Mouse (Mus musculus): ENCODE measurements around the gene Psg22.
"Not testable (repeated sequence)": the region's sequence is repeated elsewhere in the genome, so short reads cannot be mapped to it uniquely, and the experiment has no call there.

Psg22 gene

GRCm38 (mm10) chr7:18717790-18718189, at the start of gene Psg22:
Psg22 (plus strand) TSS chr7:18718090.
- DNase-seq: no peak

GRCm38 (mm10) chr7:18679772-18680171, 38.1 kb upstream of the Psg22 start:
- no peak for DNase-seq

- DNase-seq: peak; percentile 84
Observed at GRCm38 (mm10) chr7:18685586-18685985, 32.3 kb upstream of the Psg22 start.

- peak; percentile 72 for DNase-seq
Observed at GRCm38 (mm10) chr7:18686085-18686484, 31.8 kb upstream of the Psg22 start, which contains the start of gene Psg20. Psg20 (minus strand) TSS chr7:18686185.

DNA sequence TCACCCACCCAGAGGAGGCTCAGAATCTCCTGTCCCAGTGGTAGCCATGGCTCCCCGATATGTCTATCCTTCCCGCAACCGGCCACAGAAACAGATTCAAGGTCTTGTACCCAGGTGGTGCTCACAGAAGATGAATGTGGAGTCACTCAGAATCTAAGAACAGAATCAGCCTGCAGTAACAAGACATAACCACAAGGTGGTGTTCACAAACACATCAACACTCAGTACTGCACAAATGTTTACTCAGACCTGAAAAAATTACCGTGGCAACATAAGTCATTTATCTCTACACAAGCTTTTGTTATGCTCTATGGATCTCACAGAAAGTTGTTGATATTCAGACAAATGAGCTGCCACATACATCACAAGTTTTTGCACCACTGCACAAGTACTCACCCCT, 7.6 kb upstream of the Psg22 start:
- peak; percentile 85 for DNase-seq

DNA sequence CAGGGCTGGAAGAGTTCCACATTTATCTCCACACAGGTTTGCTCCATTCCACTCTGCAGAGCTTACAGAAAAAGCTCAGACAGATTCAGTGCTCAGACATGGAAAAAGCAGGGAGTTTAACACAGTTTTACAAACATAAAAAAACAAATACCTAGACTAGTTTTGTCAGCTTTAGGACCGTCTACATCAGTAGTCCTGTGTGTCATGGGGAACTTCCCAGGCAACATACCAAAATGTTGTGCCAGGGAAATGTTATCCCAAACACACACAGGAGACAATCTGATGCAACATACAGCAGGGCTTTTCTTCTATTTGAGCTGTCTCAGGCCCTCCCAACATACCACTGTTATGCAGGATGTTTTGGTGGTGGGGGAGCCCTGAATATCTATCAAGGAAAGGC, 7.0 kb upstream of the Psg22 start:
- DNase-seq: peak; percentile 55

GRCm38 (mm10) chr7:18715546-18715945, 2.3 kb upstream of the Psg22 start:
- DNase-seq: peak; percentile 88

DNA sequence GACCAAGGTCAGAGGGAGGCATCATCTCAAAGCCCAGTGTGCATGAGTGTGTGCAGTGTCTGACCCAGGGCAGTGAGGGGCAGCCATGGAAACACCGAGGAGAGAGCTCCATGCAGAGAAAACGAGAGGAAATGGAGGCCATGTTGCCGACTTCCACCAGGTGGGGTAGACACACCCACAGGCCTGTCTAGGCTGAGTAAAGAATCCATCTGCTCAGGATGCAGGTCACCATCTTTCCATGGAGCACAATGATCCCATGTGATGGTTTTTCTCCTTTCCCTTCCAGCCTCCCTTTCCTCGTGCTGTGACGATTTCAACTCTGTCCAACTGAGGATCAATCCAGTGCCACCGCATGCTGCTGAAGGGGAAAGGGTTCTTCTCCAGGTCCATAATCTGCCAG, 6.1 kb downstream of the Psg22 start:
- DNase-seq: peak; percentile 74

DNA sequence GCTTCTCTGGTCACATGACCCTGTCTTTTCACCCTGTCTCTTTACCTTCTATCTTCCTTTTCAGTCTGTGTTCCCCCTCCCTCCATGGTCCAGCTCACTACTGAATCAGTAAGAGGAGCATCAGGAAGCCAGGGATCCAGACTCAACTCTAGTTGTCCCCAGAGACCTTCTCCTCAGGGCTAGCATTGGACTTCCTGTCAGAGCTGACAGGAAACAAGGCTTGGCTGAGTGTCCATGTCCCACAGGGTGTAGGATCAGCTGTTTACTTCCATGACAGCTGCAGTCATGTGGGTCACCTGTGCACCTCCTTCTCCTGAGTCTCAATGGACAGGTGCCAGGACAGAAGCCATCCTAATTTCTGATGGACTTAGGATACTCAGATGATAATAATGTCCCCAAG, 8.0 kb downstream of the Psg22 start:
- peak; percentile 92 for DNase-seq

- peak; percentile 73 for DNase-seq
Observed at GRCm38 (mm10) chr7:18728391-18728790, 10.5 kb downstream of the Psg22 start.

- peak; percentile 79 for DNase-seq
Observed at GRCm38 (mm10) chr7:18733111-18733510, 15.2 kb downstream of the Psg22 start.

DNA sequence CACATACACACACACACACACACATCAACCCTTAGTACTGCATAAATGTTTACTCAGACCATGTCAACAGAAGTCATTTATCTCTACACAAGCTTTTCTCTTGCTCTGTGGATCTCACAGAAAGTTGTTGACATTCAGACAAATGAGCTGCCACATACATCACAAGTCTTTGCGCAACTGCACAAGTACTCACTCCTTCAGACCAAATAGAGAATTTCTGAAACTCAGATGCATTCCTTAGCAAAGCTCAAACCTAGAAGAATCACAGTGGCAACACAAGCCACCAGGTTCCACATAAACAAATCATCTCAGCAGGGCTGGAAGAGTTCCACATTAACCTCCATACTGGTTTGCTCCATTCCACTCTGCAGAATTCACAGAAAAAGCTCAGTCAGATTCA, 16.6 kb downstream of the Psg22 start:
- peak; percentile 61 for DNase-seq

DNA sequence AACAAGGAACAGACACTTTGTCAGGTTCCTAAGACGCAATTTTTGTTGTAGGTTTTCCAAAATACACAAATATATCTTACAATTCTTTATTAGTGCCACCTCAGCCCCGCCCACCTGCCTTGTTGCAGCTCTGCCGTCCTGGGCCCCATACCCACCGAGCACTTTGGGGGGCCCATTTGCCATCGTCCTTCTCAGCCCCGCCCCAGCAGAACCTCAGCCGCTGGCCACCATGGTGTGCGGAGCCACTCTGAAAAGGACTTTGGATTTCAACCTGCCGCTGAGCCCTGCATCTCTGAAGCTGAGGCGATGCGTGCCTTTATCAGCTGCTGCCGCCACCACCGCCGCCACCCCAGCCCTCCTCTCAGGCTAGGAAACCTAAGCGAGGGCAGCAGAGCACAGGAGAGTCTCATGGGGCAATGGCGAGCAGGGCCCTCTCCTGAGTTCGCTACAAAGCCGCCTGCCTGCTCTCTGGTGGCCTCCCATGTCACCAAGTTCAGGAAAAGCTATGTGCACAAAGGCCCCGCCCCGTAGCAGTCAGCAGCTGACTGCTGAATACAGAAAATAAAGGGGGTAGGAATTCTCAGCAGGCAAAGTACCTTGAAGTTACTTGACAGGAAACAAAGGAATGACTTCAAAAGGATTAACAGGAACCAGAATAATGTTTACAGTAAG, 28.4 kb downstream of the Psg22 start:
- DNase-seq: peak; percentile 83

DNA sequence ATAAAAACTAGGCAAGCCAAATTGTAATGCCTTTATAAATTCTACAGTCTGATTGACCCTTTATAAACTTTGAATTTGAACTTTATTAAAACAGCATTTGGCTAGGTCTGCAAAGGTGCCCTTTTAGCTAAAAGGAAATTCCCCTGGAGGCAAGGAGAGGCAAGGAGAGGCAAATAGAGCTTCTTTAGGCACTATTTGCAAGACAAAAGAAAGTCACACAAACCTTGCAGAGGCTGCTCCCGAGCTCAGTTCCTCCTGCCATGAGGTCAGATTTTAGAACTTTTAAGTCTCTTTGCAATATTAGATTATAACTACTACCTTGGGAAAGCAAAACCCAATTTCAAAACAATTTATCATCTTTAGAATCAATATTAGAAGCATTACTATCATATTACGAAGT, 29.5 kb downstream of the Psg22 start:
- DNase-seq: peak; percentile 11

DNA sequence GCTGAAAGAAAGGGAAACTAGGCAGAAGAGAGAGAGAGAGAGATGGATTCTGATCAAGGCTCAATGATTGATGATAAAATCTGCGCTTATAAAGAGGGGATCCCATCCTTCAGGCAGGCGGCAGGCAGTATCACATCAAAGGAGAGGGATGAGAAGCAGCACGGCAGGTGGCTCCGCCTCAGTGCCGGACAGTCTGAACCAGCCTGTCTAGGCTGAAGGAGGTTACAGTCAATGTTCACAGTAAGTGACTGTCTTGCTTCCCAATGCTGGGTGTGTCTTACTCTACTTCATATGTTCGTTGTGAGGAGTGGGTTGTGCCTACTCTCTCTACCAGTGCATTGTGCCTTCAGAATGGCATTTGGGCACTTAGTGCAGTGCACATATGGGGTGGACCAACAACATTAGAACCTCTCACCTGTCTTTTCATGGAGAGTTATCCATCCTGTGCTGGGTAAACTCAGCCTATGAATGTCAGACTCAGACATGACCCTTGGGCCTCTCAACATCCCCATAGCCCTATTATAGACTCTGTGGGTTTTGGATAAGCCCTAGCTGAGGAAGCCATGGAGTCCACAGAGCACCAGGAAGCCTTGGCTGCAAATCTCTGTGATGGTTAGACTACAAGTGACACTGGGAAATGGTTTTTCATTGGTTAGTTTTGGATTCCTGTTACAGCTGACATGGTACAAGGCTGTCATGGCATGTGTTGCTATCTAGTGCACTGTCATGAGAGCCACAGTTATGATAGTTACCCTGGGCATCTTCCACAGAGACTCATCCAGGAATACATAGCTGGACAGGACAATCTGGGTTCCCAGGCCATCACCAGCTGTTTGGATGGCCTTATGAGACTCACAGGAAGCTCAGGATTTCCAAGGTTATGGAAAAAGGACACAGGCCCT, 31.4 kb downstream of the Psg22 start:
- DNase-seq: peak; percentile 34

DNA sequence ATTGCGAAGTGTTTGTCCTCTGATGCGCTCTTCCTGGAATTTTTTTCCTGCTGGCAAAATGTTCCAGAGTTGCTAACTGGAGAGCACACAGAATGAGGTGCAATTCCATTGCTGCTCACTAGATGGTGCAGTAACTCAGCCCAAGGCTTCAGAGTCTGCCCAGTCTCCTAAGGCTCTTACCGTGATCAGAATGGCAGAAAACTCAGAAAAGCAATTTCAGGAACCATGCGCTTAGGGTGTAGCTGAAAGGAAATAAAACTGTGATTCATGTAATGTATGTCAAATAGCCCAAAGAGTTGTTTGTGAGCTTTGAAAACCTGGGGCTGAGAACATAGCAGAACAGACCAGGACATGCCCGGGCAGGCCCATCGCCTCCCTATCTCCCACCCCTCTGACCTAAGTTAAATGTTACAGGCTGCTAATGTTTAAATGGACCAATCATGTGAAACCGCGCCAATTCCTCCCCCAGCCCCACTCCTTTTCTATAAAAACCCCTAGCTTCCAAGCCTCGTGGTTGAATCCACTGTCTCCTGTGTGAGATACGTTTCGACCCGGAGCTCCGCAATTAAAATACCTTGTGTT, 32.1 kb downstream of the Psg22 start:
- peak; percentile 87 for DNase-seq

- peak; percentile 6 for DNase-seq
Observed at GRCm38 (mm10) chr7:18760152-18760551, 42.3 kb downstream of the Psg22 start.

DNA sequence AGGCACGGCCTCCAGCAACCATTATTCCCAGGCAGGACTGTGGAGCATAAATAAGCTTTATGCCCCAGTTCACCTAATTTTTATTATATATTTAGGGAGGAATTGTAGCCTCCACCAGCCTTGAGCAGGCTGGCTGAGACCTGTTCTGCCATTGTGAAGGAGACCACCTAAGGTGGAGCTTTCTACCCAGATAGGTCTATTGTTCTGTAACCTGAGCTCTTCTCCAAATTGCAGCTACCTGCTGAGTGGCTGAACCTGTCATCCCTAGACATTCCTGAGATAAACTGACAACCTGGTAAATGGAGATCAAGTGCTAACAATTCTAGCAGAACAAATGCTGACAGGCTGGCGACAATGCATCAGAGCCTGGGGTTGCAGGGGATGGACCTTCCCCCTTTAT, 45.0 kb downstream of the Psg22 start:
- not testable (repeated sequence) for DNase-seq

Data from heart, adult 11 months (tissue).